Mouse (Mus musculus) heart, adult 2 months (tissue): ENCODE data around the gene Smo.

Experiments
- CTCF ChIP-seq: fragments of 200-600 bp; IDR thresholded peaks from 2 replicates; pipeline ENCODE4 v1.8.1; 2022; ENCODE audit warnings: antibody characterized with exemption, mild to moderate bottlenecking, moderate library complexity
- EP300 ChIP-seq: fragments of 200-500 bp; IDR thresholded peaks from 2 replicates; pipeline ENCODE4 v1.6.1; 2011; ENCODE audit warnings: low read depth, low read length, control low read depth; ENCODE audit not compliant: insufficient read depth
- POLR2A ChIP-seq: fragments of 200-500 bp; IDR thresholded peaks from 2 replicates; pipeline ENCODE4 v1.6.1; 2011; ENCODE audit warnings: mild to moderate bottlenecking, low read depth, low read length, control low read depth; ENCODE audit not compliant: insufficient read depth

- TF ChIP-seq EP300 (no peak), CTCF (no peak), POLR2A (no peak)
Measured at GRCm38 (mm10) chr6:29707902-29708301, 27.4 kb upstream of the Smo start.
